Mouse (Mus musculus): Measurements from ENCODE around the gene Stx17. TPM values are rescaled to one million over a fixed set of nuclear protein-coding genes. Genes with fewer than 3 reads are reported as not detected.

Gene Stx17
- polyA plus RNA-seq, 1 experiment from 2014 or later: 18.3 TPM

GRCm38 (mm10) chr4:48131606-48132005 is 6.9 kb downstream of the Stx17 start:
- Histone ChIP-seq H3K9me3 (replicated peaks; ENCODE audit: control insufficient read depth, low read length) (no peaks in the 10 kb centered on the region), H3K9ac (ENCODE audit: low read length) (no peak overlapping the region), H3K4me2 (ENCODE audit: low read length) (no peak overlapping the region), H3K27me3 (replicated peaks; ENCODE audit: control insufficient read depth, insufficient read depth, low read length) (no peaks in the 10 kb centered on the region), H3K36me3 (ENCODE audit: control insufficient read depth, insufficient read depth, low read length) (peaks cover 3% of the 10 kb centered on the region; the same call in 1 of the 2 replicates), H3K4me3 (ENCODE audit: low read depth, low read length) (no peak overlapping the region), H3K4me1 (ENCODE audit: control insufficient read depth, insufficient read depth, low read length) (no peaks in the 10 kb centered on the region), H3K27ac (ENCODE audit: low read depth, low read length) (no peak overlapping the region)
- ATAC-seq (no peak), DNase-seq (ENCODE audit: low spot score) (no peak)
- WGBS: 96% methylated on average over 9 of the region's 9 CpGs

- Histone ChIP-seq H3K9ac (ENCODE audit: low read length) (no peak overlapping the region), H3K36me3 (ENCODE audit: control insufficient read depth, insufficient read depth, low read length) (peaks cover 3% of the 10 kb centered on the region; the same call in 1 of the 2 replicates), H3K27ac (ENCODE audit: low read depth, low read length) (no peak overlapping the region), H3K4me3 (ENCODE audit: low read depth, low read length) (no peak overlapping the region), H3K4me2 (ENCODE audit: low read length) (no peak overlapping the region), H3K9me3 (replicated peaks; ENCODE audit: control insufficient read depth, low read length) (no peaks in the 10 kb centered on the region), H3K4me1 (ENCODE audit: control insufficient read depth, insufficient read depth, low read length) (no peaks in the 10 kb centered on the region), H3K27me3 (replicated peaks; ENCODE audit: control insufficient read depth, insufficient read depth, low read length) (no peaks in the 10 kb centered on the region)
- DNase-seq (ENCODE audit: low spot score) (no peak), ATAC-seq (no peak)
- WGBS: 90% methylated on average over 3 of the region's 3 CpGs
Observed at GRCm38 (mm10) chr4:48132721-48133120, 8.0 kb downstream of the Stx17 start.

DNA sequence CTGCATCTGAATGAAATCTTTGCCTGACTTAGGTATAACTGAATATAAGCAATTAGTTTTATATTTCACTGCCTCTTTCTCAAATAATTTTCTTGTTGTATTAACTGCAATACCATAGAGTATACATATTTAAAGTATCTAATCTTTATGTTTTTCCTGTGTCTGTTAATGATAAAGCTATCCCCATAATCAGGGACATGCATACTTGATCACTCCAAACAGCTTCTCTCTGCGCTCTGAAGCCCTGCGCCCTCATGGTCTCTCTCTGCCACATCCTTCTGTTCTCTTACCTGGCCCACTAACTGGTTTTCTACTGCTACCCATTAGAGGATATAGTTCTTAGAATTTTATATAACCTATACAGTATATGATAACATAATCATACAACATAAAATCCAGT is 24.8 kb downstream of the Stx17 start:
- Histone ChIP-seq H3K9ac (ENCODE audit: low read length) (no peak overlapping the region), H3K36me3 (ENCODE audit: control insufficient read depth, insufficient read depth, low read length) (no peaks in the 10 kb centered on the region), H3K4me1 (ENCODE audit: control insufficient read depth, insufficient read depth, low read length) (no peaks in the 10 kb centered on the region), H3K4me2 (ENCODE audit: low read length) (no peak overlapping the region), H3K4me3 (ENCODE audit: low read depth, low read length) (no peak overlapping the region), H3K9me3 (replicated peaks; ENCODE audit: control insufficient read depth, low read length) (no peaks in the 10 kb centered on the region), H3K27me3 (replicated peaks; ENCODE audit: control insufficient read depth, insufficient read depth, low read length) (no peaks in the 10 kb centered on the region), H3K27ac (ENCODE audit: low read depth, low read length) (no peak overlapping the region)
- 98% methylated on average over 2 of the region's 2 CpGs for WGBS
- DNase-seq (ENCODE audit: low spot score) (no peak), ATAC-seq (no peak)

DNA sequence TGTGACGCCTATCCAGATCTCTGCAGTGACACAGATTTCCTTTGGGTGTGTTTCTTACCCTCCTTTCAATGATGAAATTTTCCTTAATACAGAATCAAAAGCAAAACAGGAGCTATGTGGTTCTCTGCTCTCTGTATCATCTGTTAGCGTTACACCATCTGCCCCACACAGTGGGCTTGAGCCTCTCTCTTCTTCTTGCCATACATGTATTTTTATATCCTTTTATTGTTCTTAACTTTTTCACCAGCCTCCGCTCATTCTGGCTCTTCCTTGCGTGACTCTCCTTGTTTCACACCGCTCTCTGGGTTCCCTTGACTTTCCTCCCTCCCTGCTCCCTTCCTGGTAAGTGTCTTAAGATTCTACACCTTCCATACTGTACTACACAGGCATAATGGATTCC is 28.5 kb downstream of the Stx17 start:
- H3K4me2 ChIP-seq (ENCODE audit: low read length): no peak overlapping the region
- H3K27ac ChIP-seq (ENCODE audit: low read depth, low read length): no peak overlapping the region
- ATAC-seq (no peak), DNase-seq (ENCODE audit: low spot score) (no peak)
- no peaks in the 10 kb centered on the region for H3K27me3 ChIP-seq (replicated peaks; ENCODE audit: control insufficient read depth, insufficient read depth, low read length)
- WGBS: 87% methylated on average over 5 of the region's 5 CpGs
- no peaks in the 10 kb centered on the region for H3K36me3 ChIP-seq (ENCODE audit: control insufficient read depth, insufficient read depth, low read length)
- no peaks in the 10 kb centered on the region for H3K9me3 ChIP-seq (replicated peaks; ENCODE audit: control insufficient read depth, low read length)
- H3K4me1 ChIP-seq (ENCODE audit: control insufficient read depth, insufficient read depth, low read length): no peaks in the 10 kb centered on the region
- no peak overlapping the region for H3K4me3 ChIP-seq (ENCODE audit: low read depth, low read length)
- H3K9ac ChIP-seq (ENCODE audit: low read length): no peak overlapping the region

- H3K36me3 ChIP-seq (ENCODE audit: control insufficient read depth, insufficient read depth, low read length): no peaks in the 10 kb centered on the region
- H3K4me1 ChIP-seq (ENCODE audit: control insufficient read depth, insufficient read depth, low read length): no peaks in the 10 kb centered on the region
- no peak overlapping the region for H3K4me2 ChIP-seq (ENCODE audit: low read length)
- no peak overlapping the region for H3K9ac ChIP-seq (ENCODE audit: low read length)
- WGBS: 68% methylated on average over 1 of the region's 1 CpGs
- DNase-seq (ENCODE audit: low spot score) (no peak), ATAC-seq (no peak)
- H3K4me3 ChIP-seq (ENCODE audit: low read depth, low read length): no peak overlapping the region
- H3K27ac ChIP-seq (ENCODE audit: low read depth, low read length): no peak overlapping the region
- H3K27me3 ChIP-seq (replicated peaks; ENCODE audit: control insufficient read depth, insufficient read depth, low read length): no peaks in the 10 kb centered on the region
- H3K9me3 ChIP-seq (replicated peaks; ENCODE audit: control insufficient read depth, low read length): no peaks in the 10 kb centered on the region
Observed at GRCm38 (mm10) chr4:48155864-48156263, 31.1 kb downstream of the Stx17 start.

- no peak for ATAC-seq
- 90% methylated on average over 4 of the region's 4 CpGs for WGBS
- no peaks in the 10 kb centered on the region for H3K4me1 ChIP-seq (ENCODE audit: control insufficient read depth, insufficient read depth, low read length)
- H3K4me2 ChIP-seq (ENCODE audit: low read length): no peak overlapping the region
- H3K27me3 ChIP-seq (replicated peaks; ENCODE audit: control insufficient read depth, insufficient read depth, low read length): no peaks in the 10 kb centered on the region
- no peaks in the 10 kb centered on the region for H3K36me3 ChIP-seq (ENCODE audit: control insufficient read depth, insufficient read depth, low read length)
- no peak overlapping the region for H3K4me3 ChIP-seq (ENCODE audit: low read depth, low read length)
- H3K9ac ChIP-seq (ENCODE audit: low read length): no peak overlapping the region
- no peak overlapping the region for H3K27ac ChIP-seq (ENCODE audit: low read depth, low read length)
- no peaks in the 10 kb centered on the region for H3K9me3 ChIP-seq (replicated peaks; ENCODE audit: control insufficient read depth, low read length)
- DNase-seq (ENCODE audit: low spot score): no peak
Observed at GRCm38 (mm10) chr4:48160386-48160785, 35.7 kb downstream of the Stx17 start.

DNA sequence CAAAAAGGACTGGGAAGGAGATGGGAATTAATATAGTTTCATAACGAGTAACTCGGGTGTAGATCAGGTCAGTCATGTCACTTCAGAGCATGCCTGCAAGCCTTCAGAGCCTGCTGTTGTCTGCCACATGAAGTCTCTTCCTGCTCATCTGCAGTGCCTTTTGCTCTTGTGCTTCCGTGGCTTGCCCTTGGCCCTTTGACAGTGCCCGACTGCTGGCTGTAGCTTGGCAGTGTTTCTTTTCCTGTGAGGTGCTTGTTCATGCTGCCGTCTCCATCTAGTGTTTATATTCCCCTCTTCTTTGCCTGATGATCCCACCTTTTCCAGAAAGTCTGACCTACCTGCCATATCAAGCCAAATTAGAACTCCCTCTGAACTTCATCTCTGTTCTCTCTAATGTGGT is 39.1 kb downstream of the Stx17 start:
- Histone ChIP-seq H3K4me1 (ENCODE audit: control insufficient read depth, insufficient read depth, low read length) (no peaks in the 10 kb centered on the region), H3K36me3 (ENCODE audit: control insufficient read depth, insufficient read depth, low read length) (peaks cover 4% of the 10 kb centered on the region; the same call in 1 of the 2 replicates), H3K9me3 (replicated peaks; ENCODE audit: control insufficient read depth, low read length) (no peaks in the 10 kb centered on the region), H3K4me3 (ENCODE audit: low read depth, low read length) (no peak overlapping the region), H3K9ac (ENCODE audit: low read length) (no peak overlapping the region), H3K27me3 (replicated peaks; ENCODE audit: control insufficient read depth, insufficient read depth, low read length) (no peaks in the 10 kb centered on the region), H3K4me2 (ENCODE audit: low read length) (no peak overlapping the region), H3K27ac (ENCODE audit: low read depth, low read length) (no peak overlapping the region)
- DNase-seq (ENCODE audit: low spot score): no peak
- ATAC-seq: no peak
- WGBS: 78% methylated on average over 5 of the region's 5 CpGs

GRCm38 (mm10) chr4:48175666-48176065 is 51.0 kb downstream of the Stx17 start:
- no peak overlapping the region for H3K4me2 ChIP-seq (ENCODE audit: low read length)
- no peaks in the 10 kb centered on the region for H3K27me3 ChIP-seq (replicated peaks; ENCODE audit: control insufficient read depth, insufficient read depth, low read length)
- H3K4me1 ChIP-seq (ENCODE audit: control insufficient read depth, insufficient read depth, low read length): no peaks in the 10 kb centered on the region
- H3K36me3 ChIP-seq (ENCODE audit: control insufficient read depth, insufficient read depth, low read length): no peaks in the 10 kb centered on the region
- no peak overlapping the region for H3K9ac ChIP-seq (ENCODE audit: low read length)
- DNase-seq (ENCODE audit: low spot score) (no peak), ATAC-seq (no peak)
- no peaks in the 10 kb centered on the region for H3K9me3 ChIP-seq (replicated peaks; ENCODE audit: control insufficient read depth, low read length)
- H3K27ac ChIP-seq (ENCODE audit: low read depth, low read length): no peak overlapping the region
- H3K4me3 ChIP-seq (ENCODE audit: low read depth, low read length): no peak overlapping the region
- WGBS: 84% methylated on average over 3 of the region's 3 CpGs

DNA sequence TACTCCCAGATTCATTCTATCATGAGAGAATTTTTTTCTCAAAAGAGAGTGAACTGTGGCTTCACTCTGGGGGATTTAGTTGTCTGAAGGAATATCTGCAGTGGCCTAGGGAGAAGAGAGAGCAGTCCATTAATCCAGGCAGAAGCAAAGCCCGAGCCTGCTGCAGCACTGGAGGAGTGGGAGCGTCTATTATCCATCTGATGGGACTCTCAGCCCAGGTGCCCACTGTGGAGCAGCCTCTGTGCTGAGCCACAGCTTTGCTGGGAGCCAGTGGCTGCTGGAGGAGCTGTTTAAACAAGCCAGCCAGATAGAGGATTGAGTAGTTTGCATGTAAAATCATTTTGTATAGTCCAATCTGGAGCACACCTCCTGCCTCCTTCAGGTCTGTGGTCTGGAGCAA is 56.2 kb downstream of the Stx17 start:
- ATAC-seq (no peak), DNase-seq (ENCODE audit: low spot score) (peak; percentile 6)
- no peak overlapping the region; the same call in 1 of the 2 replicates for H3K27ac ChIP-seq (ENCODE audit: low read depth, low read length)

More for the DNA sequence above, 56.2 kb downstream of the Stx17 start:
- no peaks in the 10 kb centered on the region for H3K27me3 ChIP-seq (replicated peaks; ENCODE audit: control insufficient read depth, insufficient read depth, low read length)
- 0 out of 2 replicates have a peak, but pooled peaks cover 4% of the 10 kb centered on the region for H3K36me3 ChIP-seq (ENCODE audit: control insufficient read depth, insufficient read depth, low read length)
- no peak overlapping the region for H3K4me2 ChIP-seq (ENCODE audit: low read length)
- no peaks in the 10 kb centered on the region for H3K4me1 ChIP-seq (ENCODE audit: control insufficient read depth, insufficient read depth, low read length)
- WGBS: 3% methylated on average over 2 of the region's 2 CpGs
- no peak overlapping the region for H3K9ac ChIP-seq (ENCODE audit: low read length)
- no peaks in the 10 kb centered on the region for H3K9me3 ChIP-seq (replicated peaks; ENCODE audit: control insufficient read depth, low read length)
- H3K4me3 ChIP-seq (ENCODE audit: low read depth, low read length): no peak overlapping the region
